Mouse (Mus musculus): Measurements from ENCODE around the gene Adk.

GRCm38 (mm10) chr14:21399506-21399905, 347.1 kb downstream of the Adk start:
- TF ChIP-seq EP300 (IDR thresholded peaks at IDR 0.05; ENCODE audit: low read depth) (no peak), CTCF (IDR thresholded peaks at IDR 0.05; ENCODE audit: low read depth) (no peak)

Data from heart, postnatal 0 days (tissue).